In the genomic region with DNA sequence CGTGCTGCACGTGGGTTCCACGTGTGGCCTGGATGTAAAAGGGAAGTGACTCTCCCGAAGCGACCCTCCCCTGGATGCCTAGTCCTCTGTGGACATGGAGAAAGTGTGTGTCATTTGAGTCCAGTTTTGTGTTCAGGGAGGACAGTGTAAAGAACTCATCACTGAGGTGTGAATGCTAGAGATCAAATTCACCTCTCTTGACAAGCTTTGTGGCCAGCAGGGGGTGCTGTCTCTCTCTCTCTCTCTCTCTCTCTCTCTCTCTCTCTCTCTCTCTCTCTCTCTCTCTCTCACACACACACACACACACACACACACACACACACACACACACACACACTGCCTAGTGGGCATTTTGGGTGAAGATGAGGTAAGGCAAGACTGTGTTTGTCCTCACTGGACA, we compare ENCODE assay signal across 9 mouse cellular contexts.
DNase-seq lines count a peak whose midpoint lies in the region; ATAC-seq and TF ChIP-seq lines count a peak whose summit lies in the region.
"Had no signal": no experiment of that assay in that cellular context is flagged by ENCODE, and none has a peak within 500 bp of the region (broad histone marks: within the 10 kb centered on the region; RNA-seq: fewer than 3 reads in every experiment).

No protein-coding gene starts in this region.

- ATAC-seq in lung, embryonic 14.5 days (ENCODE audit: insufficient read depth), result no peak
- ATAC-seq in limb, embryonic 11.5 days (ENCODE audit: insufficient number of reproducible peaks, low FRiP score, low TSS enrichment, low read depth), result no peak
- no peak for ATAC-seq in hindbrain, embryonic 13.5 days (ENCODE audit: low FRiP score)

- H3K36me3 ChIP-seq in lung, embryonic 14.5 days (ENCODE audit: insufficient read depth), result no peaks in the 10 kb centered on the region
- no peaks in the 10 kb centered on the region for H3K36me3 ChIP-seq in limb, embryonic 11.5 days (ENCODE audit: control insufficient read depth, insufficient read depth, low read length)
- H3K36me3 ChIP-seq in hindbrain, embryonic 13.5 days, result peaks cover 27% of the 10 kb centered on the region
- H3K36me3 ChIP-seq: limb, embryonic 12.5 days had no signal

- no peak overlapping the region for H3K4me2 ChIP-seq in lung, embryonic 14.5 days
- H3K4me2 ChIP-seq in limb, embryonic 11.5 days (ENCODE audit: low read depth, severe bottlenecking), result no peak overlapping the region
- H3K4me2 ChIP-seq in hindbrain, embryonic 13.5 days, result no peak overlapping the region
- H3K4me2 ChIP-seq: limb, embryonic 12.5 days had no signal

- no peak overlapping the region for H3K9ac ChIP-seq in lung, embryonic 14.5 days
- H3K9ac ChIP-seq in limb, embryonic 11.5 days (ENCODE audit: low read length), result no peak overlapping the region
- no peak overlapping the region for H3K9ac ChIP-seq in hindbrain, embryonic 13.5 days
- H3K9ac ChIP-seq: limb, embryonic 12.5 days had no signal

- peak; percentile 38 for DNase-seq in gastrocnemius, adult 2 months
- no peak for DNase-seq in gastrocnemius, postnatal 25 days
- peak; percentile 31 for DNase-seq in lung, embryonic 14.5 days
- no peak for DNase-seq in lung, postnatal 25 days (ENCODE audit: low spot score)
- peak; percentile 75 for DNase-seq in brain, embryonic 14.5 days (ENCODE audit: low read depth)
- peak; percentile 39 for DNase-seq in limb, embryonic 11.5 days (ENCODE audit: low spot score)
- no peak for DNase-seq in yolk sac, embryonic 10.5 days (ENCODE audit: low spot score)

- no peak for TF ChIP-seq POLR2A in brain, embryonic 14.5 days (IDR thresholded peaks at IDR 0.05; ENCODE audit: borderline replicate concordance, extremely low read depth, insufficient read depth, insufficient read length, poor library complexity, severe bottlenecking)

- H3K27ac ChIP-seq in gastrocnemius, adult 2 months, result no peak overlapping the region
- no peak overlapping the region for H3K27ac ChIP-seq in lung, embryonic 14.5 days (ENCODE audit: low read depth)
- no peak overlapping the region for H3K27ac ChIP-seq in limb, embryonic 11.5 days (replicated peaks; ENCODE audit: low read depth, low read length)
- no peak overlapping the region for H3K27ac ChIP-seq in hindbrain, embryonic 13.5 days
- H3K27ac ChIP-seq: limb, embryonic 12.5 days had no signal

- WGBS in lung, embryonic 14.5 days, result 78% methylated on average over 5 of the region's 5 CpGs
- WGBS in limb, embryonic 11.5 days, result 80% methylated on average over 5 of the region's 5 CpGs
- 86% methylated on average over 5 of the region's 5 CpGs for WGBS in hindbrain, embryonic 13.5 days

- peak; percentile 36 for TF ChIP-seq CTCF in gastrocnemius, adult 2 months (IDR thresholded peaks at IDR 0.05)
- TF ChIP-seq CTCF in lung, embryonic 14.5 days (IDR thresholded peaks at IDR 0.05; ENCODE audit: low read depth), result peak; percentile 53
- TF ChIP-seq CTCF in brain, embryonic 14.5 days (IDR thresholded peaks at IDR 0.05; ENCODE audit: borderline replicate concordance, extremely low read depth, insufficient read depth, insufficient read length), result peak; percentile 50; the same call in 1 of the 2 replicates

- H3K27me3 ChIP-seq in lung, embryonic 14.5 days (ENCODE audit: insufficient read depth, low read length), result no peaks in the 10 kb centered on the region
- no peaks in the 10 kb centered on the region for H3K27me3 ChIP-seq in limb, embryonic 11.5 days (ENCODE audit: control insufficient read depth, insufficient read depth, low read length)
- no peaks in the 10 kb centered on the region for H3K27me3 ChIP-seq in hindbrain, embryonic 13.5 days
- H3K27me3 ChIP-seq: limb, embryonic 12.5 days had no signal

- H3K4me3 ChIP-seq in gastrocnemius, adult 2 months, result no peak overlapping the region
- no peak overlapping the region for H3K4me3 ChIP-seq in lung, embryonic 14.5 days (ENCODE audit: low read depth, low read length)
- H3K4me3 ChIP-seq in limb, embryonic 11.5 days (ENCODE audit: low read depth, low read length), result no peak overlapping the region
- no peak overlapping the region for H3K4me3 ChIP-seq in hindbrain, embryonic 13.5 days
- H3K4me3 ChIP-seq: limb, embryonic 12.5 days had no signal

- H3K9me3 ChIP-seq in lung, embryonic 14.5 days (ENCODE audit: low read depth, low read length), result no peaks in the 10 kb centered on the region
- no peaks in the 10 kb centered on the region for H3K9me3 ChIP-seq in limb, embryonic 11.5 days (ENCODE audit: control insufficient read depth, low read length)
- H3K9me3 ChIP-seq in hindbrain, embryonic 13.5 days, result no peaks in the 10 kb centered on the region
- H3K9me3 ChIP-seq: limb, embryonic 12.5 days had no signal

- intact Hi-C loops in gastrocnemius, adult 2 months (cut with DNase I), result loop anchor here (2.0 to 10.0 kb wide), 2 partner anchors 52 to 378 kb away; no protein-coding TSS in a partner anchor

- H3K4me1 ChIP-seq in lung, embryonic 14.5 days (ENCODE audit: insufficient read depth), result no peaks in the 10 kb centered on the region
- no peaks in the 10 kb centered on the region for H3K4me1 ChIP-seq in limb, embryonic 11.5 days (ENCODE audit: control insufficient read depth, insufficient read depth, low read length)
- H3K4me1 ChIP-seq in hindbrain, embryonic 13.5 days (replicated peaks), result no peaks in the 10 kb centered on the region
- H3K4me1 ChIP-seq: limb, embryonic 12.5 days had no signal

Comparison
In these comparisons a context has a peak if more than half of its experiments do, and no peak if none do; other contexts are left out.
1. DNase-seq: peak in gastrocnemius, adult 2 months (single experiment), lung, embryonic 14.5 days (single experiment), brain, embryonic 14.5 days (single experiment) and limb, embryonic 11.5 days (single experiment); none in gastrocnemius, postnatal 25 days (single experiment), lung, postnatal 25 days (single experiment) and yolk sac, embryonic 10.5 days (single experiment).
2. Peak in every context shown above with its lines, with median percentiles within 50 percentile points of each other: CTCF ChIP-seq.